Mouse (Mus musculus) ES-E14 (cell line): ENCODE data around the gene Prkd2.

Experiments
- MAFK ChIP-seq: IDR thresholded peaks from 2 replicates; pipeline ENCODE4 v1.6.1; 2014; ENCODE audit warnings: mild to moderate bottlenecking, low read depth, low read length, inconsistent platforms; ENCODE audit not compliant: insufficient read depth
- ZC3H11A ChIP-seq: IDR thresholded peaks from 2 replicates; pipeline ENCODE4 v1.6.1; 2012; ENCODE audit warnings: low read depth, mild to moderate bottlenecking, inconsistent platforms, low read length, borderline replicate concordance

DNA sequence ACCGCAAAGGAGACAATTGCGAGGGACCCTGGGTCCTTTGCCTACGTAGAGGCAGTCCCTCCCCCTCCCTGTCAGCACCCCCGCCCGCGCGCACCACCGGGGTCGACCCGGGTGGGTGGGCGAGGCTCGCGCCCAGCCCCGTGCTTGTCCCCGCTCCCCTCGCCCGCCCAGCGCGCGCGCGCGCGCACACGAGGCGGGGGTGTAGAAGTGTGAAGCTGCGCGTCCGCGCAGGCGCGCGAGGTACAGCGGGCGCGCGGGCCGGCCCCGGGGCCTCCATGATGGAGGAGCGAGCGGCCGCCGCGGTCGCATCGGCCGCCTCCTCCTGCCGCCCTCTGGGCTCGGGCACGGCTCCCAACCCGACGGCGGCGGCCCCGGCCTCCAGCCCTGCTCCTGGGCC is 26.6 kb upstream of the Prkd2 start:
- TF ChIP-seq MAFK (no peak), ZC3H11A (no peak)
